Comparison of ENCODE assay signal across 16 mouse cellular contexts in genomic region chr13:47259297-47259696, GRCm38 (mm10).
"Had no signal": no experiment of that assay in that cellular context is flagged by ENCODE, and none has a peak within 500 bp of the region (broad histone marks: within the 10 kb centered on the region; RNA-seq: fewer than 3 reads in every experiment).

No protein-coding gene starts in this region.

- H3K4me3 ChIP-seq: kidney, embryonic 15.5 days; limb, embryonic 15.5 days; neural tube, embryonic 13.5 days had no signal

- H3K9ac ChIP-seq: kidney, embryonic 15.5 days; limb, embryonic 15.5 days; neural tube, embryonic 13.5 days had no signal

- DNase-seq: kidney, adult 2 months; kidney, postnatal 14 days; layer of hippocampus, adult 9-11 months; layer of hippocampus, postnatal 36 days; lung, postnatal 36 days; retina, postnatal 1 day; right cerebral cortex, postnatal 4 days; spleen, adult 18-20 months; thymus, adult 2 months; thymus, postnatal 25 days had no signal

- ATAC-seq: intestine, embryonic 16.5 days; midbrain, embryonic 16.5 days had no signal

- H3K9me3 ChIP-seq: kidney, embryonic 15.5 days; limb, embryonic 15.5 days; neural tube, embryonic 13.5 days had no signal

- H3K36me3 ChIP-seq: kidney, embryonic 15.5 days; limb, embryonic 15.5 days; neural tube, embryonic 13.5 days had no signal

- H3K27ac ChIP-seq: kidney, embryonic 15.5 days; limb, embryonic 15.5 days; neural tube, embryonic 13.5 days had no signal

- H3K4me1 ChIP-seq: kidney, embryonic 15.5 days; limb, embryonic 15.5 days had no signal

- H3K4me2 ChIP-seq: kidney, embryonic 15.5 days; limb, embryonic 15.5 days; midbrain, embryonic 11.5 days; neural tube, embryonic 13.5 days had no signal

- H3K27me3 ChIP-seq: kidney, embryonic 15.5 days; limb, embryonic 15.5 days; neural tube, embryonic 13.5 days had no signal
